Mouse (Mus musculus): ENCODE results near the gene Cbx5.
"Not testable (repeated sequence)": the region's sequence is repeated elsewhere in the genome, so short reads cannot be mapped to it uniquely, and the experiment has no call there.

GRCm38 (mm10) chr15:103249511-103249910 lies 9.9 kb upstream of the Cbx5 start:
- TF ChIP-seq CTCF (IDR thresholded peaks at IDR 0.05; ENCODE audit: borderline replicate concordance, insufficient read depth, low read depth, low read length); POLR2A (IDR thresholded peaks at IDR 0.05; ENCODE audit: borderline replicate concordance, insufficient read depth, low read length): not testable (repeated sequence)
